Mouse (Mus musculus) layer of hippocampus, adult 11-12 months (tissue): ENCODE data around the gene Nodal.

Experiments used
- DNase-seq: peaks from one replicate; pipeline ENCODE4 v3.0.0; 2022; ENCODE audit warnings: low spot score

The Nodal gene

DNA sequence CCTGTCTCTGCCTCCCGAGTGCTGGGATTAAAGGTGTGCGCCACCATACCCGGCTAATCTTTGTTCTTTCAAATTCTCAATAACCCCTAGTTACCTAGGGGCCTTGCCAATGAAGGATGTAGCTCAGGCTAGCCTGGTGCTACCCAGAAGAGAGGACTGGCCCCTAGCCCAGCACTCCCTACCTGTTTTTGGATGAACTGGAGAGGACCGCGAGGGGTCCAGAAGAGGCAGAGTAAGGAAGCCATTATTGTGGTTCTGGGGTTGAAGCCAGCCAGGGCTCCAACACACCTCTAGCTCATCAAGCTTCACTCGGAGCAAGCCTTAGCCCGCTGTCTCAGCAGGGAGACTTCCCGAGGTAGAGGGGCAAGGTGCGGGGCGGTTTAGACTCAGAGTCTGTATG, at the start of gene Nodal:
Gene Nodal, plus strand, starts transcription at position 301 of the 400 bp plus-strand sequence.
- DNase-seq, result no peak

DNA sequence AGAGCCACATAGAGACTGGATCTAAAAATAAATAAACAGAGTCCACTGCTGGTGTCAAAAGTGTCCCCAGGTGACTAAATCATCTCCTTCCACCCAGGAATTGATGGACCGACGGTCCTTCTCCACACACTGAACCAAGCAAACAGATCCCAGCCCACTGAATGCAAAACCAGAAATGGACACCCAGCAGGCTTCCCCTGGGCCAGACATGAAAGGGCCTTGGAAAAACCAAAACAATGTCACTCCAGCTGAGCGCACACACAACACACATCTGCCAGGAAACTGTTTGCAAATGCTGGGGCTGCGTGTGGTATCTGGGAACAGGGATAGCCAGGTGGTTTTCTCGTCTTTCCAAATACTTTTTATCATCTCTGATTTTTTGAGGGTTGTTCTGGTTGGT, 48.0 kb upstream of the Nodal start:
- no peak for DNase-seq

DNA sequence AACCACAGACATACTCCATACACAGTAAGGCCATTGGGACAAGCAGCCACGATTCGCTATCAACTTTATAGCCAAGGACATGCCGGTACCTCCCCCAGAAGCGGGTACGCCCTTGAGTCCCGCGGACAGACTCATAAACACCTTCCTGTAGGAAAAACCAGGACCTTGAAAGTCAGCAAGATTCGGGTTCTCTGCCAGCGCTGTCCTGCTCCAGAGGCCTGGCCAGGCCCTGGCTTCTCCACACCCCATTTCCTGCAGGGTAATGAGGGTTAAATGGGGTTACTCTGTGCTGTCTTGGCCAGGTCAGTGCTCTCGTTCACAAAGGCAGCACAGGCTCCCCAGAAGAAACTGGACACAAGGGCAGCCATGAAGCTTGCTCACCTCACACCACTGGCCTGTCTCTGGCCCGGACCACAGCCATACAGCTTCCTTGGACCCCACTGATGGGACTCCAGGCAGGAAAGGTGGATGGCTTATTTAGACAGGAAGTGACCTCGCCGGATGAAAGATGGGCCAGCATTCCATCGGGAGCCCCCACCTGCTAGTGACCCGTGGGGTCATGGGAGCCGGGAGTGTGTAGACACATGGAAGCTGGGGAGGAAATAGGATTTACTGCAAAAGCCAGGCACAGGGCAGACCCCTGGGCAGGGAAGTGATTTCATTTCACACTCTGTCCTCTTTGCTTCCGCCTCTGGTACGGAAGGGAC, 47.3 kb upstream of the Nodal start:
- DNase-seq, result no peak

DNA sequence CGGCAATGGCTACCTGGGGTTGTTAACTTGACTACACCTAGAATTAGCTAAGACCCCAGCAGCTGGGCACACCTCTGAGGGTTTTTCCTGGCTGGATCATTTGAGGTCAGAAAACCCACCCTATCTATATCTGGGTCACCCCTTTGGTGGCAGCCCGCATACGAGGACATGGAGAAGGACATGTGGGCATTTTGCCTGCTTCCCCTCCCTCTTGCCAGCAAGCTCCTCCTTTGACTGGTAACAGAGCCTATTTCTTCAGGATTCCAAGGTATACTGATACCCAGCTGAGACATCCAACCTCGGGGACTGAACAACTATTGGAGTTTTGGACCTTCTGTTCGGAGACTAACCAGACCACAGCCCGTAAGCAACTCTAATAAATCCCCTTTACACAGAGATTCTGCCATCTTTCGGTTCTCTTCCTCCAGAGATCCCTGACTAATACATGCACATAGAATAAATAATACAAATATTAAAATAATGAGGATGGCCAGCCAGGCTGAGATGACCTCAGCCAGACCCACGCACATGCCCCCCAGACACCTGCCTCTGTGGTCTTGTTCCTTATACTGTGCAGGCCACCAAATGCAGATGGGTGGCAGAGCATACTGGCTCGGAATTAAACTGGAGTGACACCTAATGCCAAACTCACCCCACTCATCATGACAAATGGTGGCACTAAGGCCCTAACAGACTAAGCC, 45.7 kb upstream of the Nodal start:
- DNase-seq, result no peak

GRCm38 (mm10) chr10:61372585-61372923, 45.2 kb upstream of the Nodal start:
- no peak for DNase-seq

- DNase-seq, result peak; percentile 72
These were observed 43.7 kb upstream of the Nodal start for GRCm38 (mm10) chr10:61374076-61374475.

DNA sequence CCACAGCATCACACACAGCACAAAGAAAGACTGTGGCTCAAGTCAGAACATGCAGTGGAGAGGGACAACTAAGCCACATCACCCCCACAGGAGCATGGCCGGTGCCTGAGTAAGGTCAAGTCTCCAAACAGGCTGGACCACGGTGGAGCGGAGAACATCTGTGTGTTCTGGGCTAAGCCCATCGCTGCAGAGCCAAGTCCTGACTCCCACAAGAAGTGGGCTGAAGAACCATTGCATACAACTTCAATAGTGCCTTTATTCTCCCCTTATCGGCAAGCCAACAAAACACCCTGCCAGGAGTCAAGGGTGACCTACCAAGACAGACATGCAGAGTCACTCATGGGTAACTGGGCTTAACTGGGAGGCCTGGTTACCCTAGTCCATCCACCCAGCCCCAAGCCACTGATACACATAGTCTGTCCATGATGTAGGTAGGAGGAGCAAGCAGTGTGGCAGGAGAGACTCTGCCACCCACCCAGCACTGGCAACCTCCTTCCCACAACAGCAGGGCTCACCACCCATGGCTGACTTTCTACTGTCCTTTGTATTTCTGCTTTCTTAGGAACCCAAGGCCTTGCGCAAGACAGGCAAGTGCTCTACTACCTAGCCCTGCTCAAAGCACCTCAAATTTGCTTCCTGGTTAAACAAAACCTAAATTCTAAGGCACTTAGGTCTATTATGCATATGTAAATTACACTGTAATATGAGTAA, 42.8 kb upstream of the Nodal start:
- no peak for DNase-seq

GRCm38 (mm10) chr10:61378050-61378449, 39.7 kb upstream of the Nodal start:
- no peak for DNase-seq

DNA sequence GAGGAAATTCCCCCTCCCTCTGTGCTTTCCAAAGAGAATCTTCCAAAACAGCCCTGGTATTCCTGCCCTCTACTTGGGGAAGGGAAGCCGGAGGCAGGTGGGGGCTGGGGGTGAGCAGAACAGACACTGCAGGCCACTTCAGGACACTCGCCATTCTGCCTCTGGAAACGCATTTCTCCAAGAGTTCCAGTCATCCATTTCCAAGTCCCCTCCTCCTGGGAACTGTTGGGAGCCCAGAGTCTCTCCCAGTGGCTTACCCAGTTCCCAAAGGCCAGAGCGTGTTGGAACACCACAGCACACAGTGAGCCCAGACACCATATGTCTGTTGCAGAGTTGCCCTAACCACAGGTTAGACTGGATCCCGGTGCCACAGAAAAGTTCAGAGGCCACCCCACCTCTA, 39.1 kb upstream of the Nodal start:
- DNase-seq, result no peak

- DNase-seq, result no peak
These were observed 38.3 kb upstream of the Nodal start for GRCm38 (mm10) chr10:61379340-61380040.

GRCm38 (mm10) chr10:61380186-61380585, 37.6 kb upstream of the Nodal start:
- no peak for DNase-seq

- DNase-seq, result peak; percentile 44
These were observed 35.9 kb upstream of the Nodal start for GRCm38 (mm10) chr10:61381823-61382222.

DNA sequence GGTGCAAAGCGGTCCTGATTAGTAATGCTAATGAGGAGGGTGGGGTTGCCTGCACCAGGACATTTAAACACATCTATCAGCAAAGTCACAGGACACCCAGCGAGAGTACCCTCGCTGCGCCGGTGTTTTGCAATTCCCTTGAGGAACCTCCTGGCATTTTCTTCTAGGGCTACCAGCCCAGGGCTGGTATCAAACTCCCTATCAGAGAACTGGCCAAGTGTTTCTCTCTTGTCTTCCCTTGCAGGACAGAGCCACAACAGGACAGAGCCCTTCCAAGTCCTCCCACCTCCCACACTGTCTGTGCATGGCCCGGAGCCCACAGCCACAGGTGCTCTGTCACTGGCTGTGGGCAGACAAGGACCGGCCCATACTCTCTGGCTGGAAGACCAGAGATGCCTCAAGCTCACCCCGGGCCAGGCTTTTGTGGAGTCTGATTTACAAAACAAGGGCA, 35.5 kb upstream of the Nodal start:
- no peak for DNase-seq

- peak; percentile 74 for DNase-seq
These were observed 34.6 kb upstream of the Nodal start, which contains the start of gene Pald1 for GRCm38 (mm10) chr10:61383021-61383714. Gene Pald1 (minus strand): TSS chr10:61383530.

- no peak for DNase-seq
These were observed 34.1 kb upstream of the Nodal start for GRCm38 (mm10) chr10:61383715-61384047.

DNA sequence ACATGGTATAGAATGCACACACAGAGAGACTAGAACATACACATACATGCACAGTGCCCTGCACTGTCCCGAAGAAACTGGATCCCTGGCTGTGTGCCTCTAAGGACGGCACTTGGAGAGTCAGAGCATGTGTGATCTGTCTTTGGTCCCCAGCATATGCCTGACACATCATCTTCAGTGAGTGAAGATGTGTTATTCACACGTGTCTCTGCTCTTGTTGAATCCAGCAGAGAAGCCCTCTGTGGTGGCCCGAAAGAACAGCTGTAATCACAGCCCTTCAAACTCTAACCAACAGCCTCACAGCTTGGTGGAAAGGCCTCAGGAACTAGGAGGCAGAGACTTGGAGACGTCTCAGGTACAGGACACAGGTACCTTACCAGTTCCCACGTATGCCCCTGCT, 32.6 kb upstream of the Nodal start:
- no peak for DNase-seq

GRCm38 (mm10) chr10:61386284-61386683, 31.5 kb upstream of the Nodal start:
- DNase-seq, result no peak

DNA sequence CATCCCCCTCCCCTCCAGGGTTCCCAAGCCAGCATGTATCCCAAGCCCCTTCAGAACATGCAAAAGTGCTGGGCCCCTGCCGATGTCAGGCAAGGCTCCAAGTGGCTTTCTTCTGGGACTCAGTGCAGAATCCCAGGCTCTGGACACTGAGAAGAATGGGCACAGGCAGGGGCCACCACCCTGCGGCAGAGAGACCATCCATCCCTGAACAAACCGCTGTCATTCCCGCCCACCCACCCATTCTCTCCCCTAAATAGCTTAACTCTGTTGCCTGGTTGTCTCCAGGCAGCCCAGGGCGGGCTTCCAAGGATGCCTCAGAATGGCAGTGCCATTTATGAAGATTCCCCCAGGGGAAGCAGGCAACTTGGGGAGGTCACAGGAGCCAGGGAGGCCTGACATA, 28.8 kb upstream of the Nodal start:
- DNase-seq, result no peak

DNA sequence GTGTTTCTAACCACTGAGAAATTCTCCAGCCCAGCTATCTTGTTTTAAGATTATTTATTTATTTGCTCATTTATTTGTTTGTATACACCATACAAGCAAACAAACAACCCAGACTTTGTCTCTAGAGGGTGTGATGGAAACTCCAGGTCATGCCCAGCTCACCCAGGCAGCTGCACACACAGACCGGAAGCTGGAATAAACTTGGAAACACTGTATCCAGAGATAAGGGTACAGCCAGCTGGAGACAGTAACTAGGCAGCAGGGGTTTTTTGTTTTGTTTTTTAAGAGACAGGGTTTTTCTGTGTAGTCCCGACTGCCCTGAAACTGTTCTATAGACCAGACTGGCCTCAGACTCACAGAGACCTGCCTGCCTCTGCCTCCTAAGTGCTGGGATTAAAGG, 27.6 kb upstream of the Nodal start:
- DNase-seq, result no peak

DNA sequence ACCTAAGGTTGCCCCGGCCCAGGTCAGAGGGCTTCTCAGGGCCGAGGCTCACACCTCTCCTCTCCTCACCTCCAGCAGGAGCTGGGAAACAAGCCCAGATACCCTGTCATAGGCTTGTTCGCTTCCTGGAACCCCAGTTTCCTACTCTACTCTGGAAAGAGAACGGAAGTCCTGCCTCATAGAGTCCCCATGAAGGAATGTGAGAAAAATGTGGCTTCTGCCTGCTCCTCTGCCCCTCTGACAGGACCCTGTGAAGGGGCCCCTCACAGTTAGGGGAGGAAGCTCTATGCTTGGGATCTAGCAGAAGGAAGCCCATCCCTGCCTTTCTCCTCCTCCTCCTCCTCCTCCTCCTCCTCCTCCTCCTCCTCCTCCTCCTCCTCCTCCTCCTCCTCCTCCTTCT, 25.2 kb upstream of the Nodal start:
- DNase-seq, result no peak

DNA sequence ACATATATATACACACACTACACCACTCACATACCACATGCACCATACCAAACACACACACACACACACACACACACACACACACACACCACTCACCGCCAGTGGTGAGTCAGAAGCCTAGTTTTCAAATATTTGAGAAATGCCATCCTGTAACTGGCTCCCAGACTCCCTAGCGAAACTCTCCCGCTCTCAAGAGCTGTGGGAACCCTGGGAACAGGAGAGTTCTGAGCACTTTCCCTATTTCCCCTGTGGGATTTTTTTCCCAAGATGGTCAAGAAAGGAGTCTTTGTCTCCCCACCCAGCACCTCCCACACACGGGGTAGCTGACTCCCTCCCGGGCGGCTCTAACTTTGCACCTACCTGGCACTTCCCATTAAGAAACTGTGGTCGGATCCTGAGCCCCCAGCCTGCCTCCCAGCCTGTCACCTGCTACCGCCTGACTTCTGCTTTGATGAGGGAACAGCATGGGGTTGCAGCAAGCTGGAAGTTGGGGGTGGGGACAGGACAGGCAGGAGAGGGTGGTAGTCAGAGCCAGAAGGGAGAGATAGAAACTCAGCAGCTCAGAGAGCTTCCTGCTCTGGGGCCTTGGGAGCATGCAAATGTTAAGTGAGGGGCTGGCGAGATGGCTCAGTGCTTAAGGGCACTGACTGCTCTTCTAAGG, 23.2 kb upstream of the Nodal start:
- no peak for DNase-seq
